Mouse (Mus musculus): ENCODE results near the gene Usp10. TPM values are rescaled to one million over a fixed set of nuclear protein-coding genes. Genes with fewer than 3 reads are reported as not detected.

Usp10 gene
- total RNA-seq, 2 experiments from 2014 or later = 86.4 to 88.9 TPM

- intact Hi-C loops (cut with DNase I) = no loop called here
- Histone ChIP-seq H3K4me3 (no peak overlapping the region), H3K27ac (no peak overlapping the region)
- no peak for TF ChIP-seq CTCF (IDR thresholded peaks at IDR 0.05)
- no peak for DNase-seq (ENCODE audit: extremely low spot score in 1 of 2, low spot score in 2 of 2)
Observed at GRCm38 (mm10) chr8:120004154-120004702, 94.1 kb downstream of the Usp10 start.

DNA sequence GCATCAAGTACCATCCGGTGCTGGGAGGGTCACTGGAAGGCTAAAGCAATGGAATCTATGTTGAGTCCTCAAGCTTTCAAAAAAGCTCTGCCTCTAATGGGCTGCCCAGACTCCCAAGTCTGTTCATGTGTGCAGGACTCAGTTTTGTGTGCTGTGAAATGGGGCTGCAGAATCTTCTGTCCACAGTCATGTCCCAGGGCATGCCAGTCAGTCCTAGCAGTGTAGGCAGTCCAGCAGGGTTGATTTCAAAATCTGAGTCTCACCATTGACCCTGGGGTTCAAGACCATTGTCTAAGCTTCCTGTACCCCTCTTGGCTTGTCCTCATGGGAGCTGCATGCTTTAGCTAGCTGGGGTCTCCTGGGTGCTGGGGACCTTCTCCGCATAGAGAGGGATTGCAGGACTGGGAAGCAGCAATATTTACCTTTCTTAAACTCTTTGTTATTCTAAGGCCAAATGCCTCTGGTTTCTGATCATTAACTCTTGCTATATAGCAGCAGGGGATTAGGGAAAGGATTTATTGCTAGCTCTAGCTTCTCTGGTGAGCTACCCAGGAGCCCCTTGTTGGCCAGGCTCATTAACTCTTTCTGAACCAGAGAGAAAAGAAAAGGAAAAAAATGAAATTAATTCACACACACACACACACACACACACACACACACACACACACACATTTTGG is 94.7 kb downstream of the Usp10 start:
- intact Hi-C loops (cut with DNase I) = no loop called here

GRCm38 (mm10) chr8:120006645-120007160 is 96.5 kb downstream of the Usp10 start:
- H3K27ac ChIP-seq = no peak overlapping the region
- intact Hi-C loops (cut with DNase I) = no loop called here
- TF ChIP-seq CTCF (IDR thresholded peaks at IDR 0.05) = no peak
- H3K4me3 ChIP-seq = no peak overlapping the region
- DNase-seq (ENCODE audit: extremely low spot score in 1 of 2, low spot score in 2 of 2) = no peak

More for the DNA sequence above, 94.7 kb downstream of the Usp10 start:
- Histone ChIP-seq H3K4me3 (no peak overlapping the region), H3K27ac (no peak overlapping the region)
- no peak for DNase-seq (ENCODE audit: extremely low spot score in 1 of 2, low spot score in 2 of 2)
- no peak for TF ChIP-seq CTCF (IDR thresholded peaks at IDR 0.05)

Other genes with a start within 250 kb of the Usp10 start
- gene Wfdc1, start 244.0 kb upstream of the Usp10 start, total RNA-seq (2021) = 10 to 100 TPM in 1 of 2 experiments, 1 to 10 TPM in 1; 9.7 to 10.6 TPM
- gene Atp2c2, start 210.4 kb upstream of the Usp10 start, total RNA-seq (2021) = 1 to 10 TPM; 1.8 to 2.3 TPM
- gene Tldc1, start 131.9 kb upstream of the Usp10 start, total RNA-seq (2021) = 10 to 100 TPM; 13.6 to 13.7 TPM
- 10 to 100 TPM; 60.1 to 61.4 TPM for gene Cotl1, start 69.8 kb upstream of the Usp10 start, total RNA-seq (2021)
- gene Klhl36, start 48.1 kb upstream of the Usp10 start, total RNA-seq (2021) = 1 to 10 TPM; 7.2 to 8.9 TPM
- gene Gm20388, start 481 bp downstream of the Usp10 start, total RNA-seq (2021) = 1 to 10 TPM; 2.4 to 2.6 TPM
- 1 to 10 TPM; 2.3 to 3.4 TPM for gene Crispld2, start 82.1 kb downstream of the Usp10 start, total RNA-seq (2021)
- gene Zdhhc7, start 191.1 kb downstream of the Usp10 start, total RNA-seq (2021) = 10 to 100 TPM; 33.5 to 38.5 TPM
- gene 6430548M08Rik, start 203.8 kb downstream of the Usp10 start, total RNA-seq (2021) = 100 to 1,000 TPM; 234 to 249 TPM

Measured in left cerebral cortex, adult 2 months (tissue).